Mouse (Mus musculus) hindbrain, embryonic 15.5 days (tissue): ENCODE measurements at regions not wholly inside any gene's neighbourhood (a gene's known extent, or its start where the extent isn't known, plus 50 kb on each side); places are given as distances from the start of the nearest gene placed in this dataset. TPM values are rescaled to one million over a fixed set of nuclear protein-coding genes. Genes with fewer than 3 reads are reported as not detected.
A peak's percentile ranks its signal among the peaks of the same experiment; 100 is the strongest.

ENCODE experiments used
- ATAC-seq: fragments of 200-750 bp; cut with Nextera tagmentation; 2 replicates; pipeline ENCODE4 v1.8.0; 2017; ENCODE audit warnings: low read depth, moderate number of reproducible peaks, moderate TSS enrichment; ENCODE audit not compliant: low FRiP score
- H3K27ac ChIP-seq: fragments of 300-500 bp; sonication (generic); replicated peaks from 2 replicates; pipeline ENCODE4 v1.5.1; 2015; ENCODE audit warnings: mild to moderate bottlenecking, inconsistent platforms
- H3K27me3 ChIP-seq: fragments of 300-500 bp; sonication (generic); 2 replicates; pipeline ENCODE4 v1.6.1; 2015; ENCODE audit warnings: control low read depth, inconsistent platforms
- H3K36me3 ChIP-seq: fragments of 300-500 bp; sonication (generic); 2 replicates; pipeline ENCODE4 v1.6.1; 2015; ENCODE audit warnings: control low read depth, inconsistent platforms
- H3K4me1 ChIP-seq: fragments of 300-500 bp; sonication (generic); replicated peaks from 2 replicates; pipeline ENCODE4 v1.6.1; 2015; ENCODE audit warnings: control low read depth, inconsistent platforms
- H3K4me2 ChIP-seq: fragments of 300-500 bp; sonication (generic); 2 replicates; pipeline ENCODE4 v1.6.1; 2015; ENCODE audit warnings: moderate library complexity, mild to moderate bottlenecking, inconsistent platforms
- H3K4me3 ChIP-seq: fragments of 300-500 bp; sonication (generic); 2 replicates; pipeline ENCODE4 v1.5.1; 2015; ENCODE audit warnings: mild to moderate bottlenecking, inconsistent platforms
- H3K9ac ChIP-seq: fragments of 300-500 bp; sonication (generic); 2 replicates; pipeline ENCODE4 v1.6.1; 2015; ENCODE audit warnings: inconsistent platforms
- H3K9me3 ChIP-seq: fragments of 300-500 bp; sonication (generic); 2 replicates; pipeline ENCODE4 v1.6.1; 2016; ENCODE audit warnings: control low read depth, inconsistent platforms
- WGBS: fragments of 180-500 bp; shearing (Covaris S2); methylation state at CpG from one replicate; pipeline ENCODE4 v1.1.7; 2015; 5-methylcytosine and 5-hydroxymethylcytosine counted together
- microRNA-seq: library from miRNA; unstranded; fragments of <30 nt; microRNA quantifications from one replicate; pipeline ENCODE4, GENCODE M21; 2016

DNA sequence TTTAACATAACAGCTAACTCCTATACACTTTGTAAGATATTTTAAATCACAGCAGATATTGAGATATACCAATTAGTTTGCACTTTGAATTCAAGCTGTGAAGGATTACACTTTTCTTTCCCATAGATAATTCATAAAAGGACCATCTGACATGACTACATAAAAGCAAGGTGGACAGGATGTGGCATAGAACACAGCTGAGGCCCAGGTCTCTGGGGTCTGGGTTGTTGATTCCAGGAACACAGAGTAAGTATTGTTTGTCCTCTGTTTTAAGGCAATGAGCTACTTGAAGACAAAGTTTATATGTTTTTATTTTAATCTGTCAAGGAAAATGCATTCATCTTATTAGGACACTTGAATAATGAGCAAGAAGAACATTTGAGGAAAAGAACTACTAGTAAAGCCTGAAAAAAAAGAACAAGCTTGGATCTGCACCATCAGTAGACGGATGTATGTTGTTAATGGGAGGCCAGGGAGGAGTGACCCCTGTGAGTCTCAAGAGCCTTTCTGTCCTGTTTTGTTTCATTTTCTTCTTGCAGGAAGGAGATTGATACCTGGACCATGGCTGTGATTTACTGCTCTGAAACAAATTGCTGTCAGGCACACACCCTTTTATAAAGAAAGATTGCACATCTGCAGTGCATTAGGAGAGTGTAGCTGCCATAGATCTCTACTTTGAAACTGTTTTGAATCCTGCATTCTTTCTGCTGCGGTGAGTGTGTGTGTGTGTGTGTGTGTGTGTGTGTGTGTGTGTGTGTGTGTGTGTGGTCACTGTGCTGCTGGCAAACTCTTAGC lies 76.4 kb upstream of the Pex5l start:
- WGBS, result 47% methylated on average over 2 of the region's 2 CpGs
- H3K36me3 ChIP-seq, result no peaks in the 10 kb centered on the region
- H3K27me3 ChIP-seq, result no peaks in the 10 kb centered on the region
- no peak overlapping the region for H3K4me3 ChIP-seq
- no peaks in the 10 kb centered on the region for H3K4me1 ChIP-seq
- no peak overlapping the region for H3K4me2 ChIP-seq
- no peak overlapping the region for H3K27ac ChIP-seq
- no peaks in the 10 kb centered on the region for H3K9me3 ChIP-seq
- ATAC-seq, result no peak
- no peak overlapping the region for H3K9ac ChIP-seq

DNA sequence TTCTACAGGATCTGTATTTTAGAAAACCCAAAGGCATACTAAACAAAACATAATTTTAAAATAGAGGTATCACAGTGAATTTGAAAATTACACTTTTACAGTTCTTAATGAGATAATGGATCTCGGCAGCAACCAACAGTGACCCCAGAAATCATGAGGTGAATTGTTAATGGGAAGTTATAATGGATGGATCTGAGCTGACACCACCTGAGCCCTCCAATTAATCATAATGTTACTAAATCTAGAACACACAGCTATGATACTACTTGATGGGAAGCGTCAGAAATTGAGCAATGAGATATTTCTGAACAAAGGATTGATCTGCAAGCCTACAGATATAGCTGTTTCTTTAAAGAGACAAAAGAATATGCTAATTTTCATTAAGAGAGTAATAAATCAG lies 75.2 kb upstream of the Pex5l start:
- no peak overlapping the region for H3K27ac ChIP-seq

DNA sequence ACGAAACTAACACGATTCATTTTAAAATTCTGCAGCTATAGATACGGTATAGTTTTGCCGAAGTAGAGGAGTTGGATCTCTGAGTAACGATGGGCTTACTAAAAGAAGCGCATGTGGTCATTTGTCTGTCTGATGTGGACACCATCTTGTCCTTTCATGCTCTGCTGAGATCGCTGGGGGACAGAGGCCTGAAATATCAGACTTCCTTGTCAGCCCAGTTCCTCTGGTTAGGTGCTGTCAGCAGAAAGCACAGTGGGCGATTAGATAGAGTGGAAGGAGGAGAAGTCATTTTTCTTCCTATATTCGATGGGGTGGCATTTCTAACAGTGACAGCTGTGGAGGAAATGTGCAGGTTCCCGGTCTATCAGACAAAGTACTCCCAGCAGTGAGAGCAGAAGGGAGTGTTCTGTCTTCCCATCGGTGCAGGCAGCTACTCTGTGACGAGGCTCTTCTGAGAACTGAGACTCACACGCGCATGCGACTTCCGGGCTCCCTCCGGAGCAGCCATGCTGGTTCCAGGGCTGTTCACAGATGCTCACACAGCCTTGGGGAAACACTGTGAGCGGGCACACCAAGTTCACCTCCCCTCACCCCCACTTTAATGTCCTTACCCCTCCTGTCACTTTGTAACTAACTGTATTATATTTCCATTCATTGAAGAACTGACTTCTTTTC lies 74.5 kb upstream of the Pex5l start:
- Histone ChIP-seq H3K4me1 (no peaks in the 10 kb centered on the region), H3K4me3 (no peak overlapping the region), H3K9me3 (no peaks in the 10 kb centered on the region), H3K27ac (peak overlapping the region; percentile 17; the same call in 1 of the 2 replicates), H3K27me3 (no peaks in the 10 kb centered on the region), H3K36me3 (no peaks in the 10 kb centered on the region), H3K9ac (no peak overlapping the region), H3K4me2 (peak overlapping the region; percentile 28)
- WGBS, result 54% methylated on average over 18 of the region's 18 CpGs
- peak; percentile 92 for ATAC-seq

More for the DNA sequence above, 75.2 kb upstream of the Pex5l start:
- no peak overlapping the region for H3K9ac ChIP-seq
- no peak for ATAC-seq
- WGBS, result 34% methylated on average over 2 of the region's 2 CpGs
- no peaks in the 10 kb centered on the region for H3K4me1 ChIP-seq
- H3K4me2 ChIP-seq, result no peak overlapping the region
- H3K27me3 ChIP-seq, result no peaks in the 10 kb centered on the region
- H3K36me3 ChIP-seq, result no peaks in the 10 kb centered on the region
- H3K9me3 ChIP-seq, result no peaks in the 10 kb centered on the region
- no peak overlapping the region for H3K4me3 ChIP-seq

DNA sequence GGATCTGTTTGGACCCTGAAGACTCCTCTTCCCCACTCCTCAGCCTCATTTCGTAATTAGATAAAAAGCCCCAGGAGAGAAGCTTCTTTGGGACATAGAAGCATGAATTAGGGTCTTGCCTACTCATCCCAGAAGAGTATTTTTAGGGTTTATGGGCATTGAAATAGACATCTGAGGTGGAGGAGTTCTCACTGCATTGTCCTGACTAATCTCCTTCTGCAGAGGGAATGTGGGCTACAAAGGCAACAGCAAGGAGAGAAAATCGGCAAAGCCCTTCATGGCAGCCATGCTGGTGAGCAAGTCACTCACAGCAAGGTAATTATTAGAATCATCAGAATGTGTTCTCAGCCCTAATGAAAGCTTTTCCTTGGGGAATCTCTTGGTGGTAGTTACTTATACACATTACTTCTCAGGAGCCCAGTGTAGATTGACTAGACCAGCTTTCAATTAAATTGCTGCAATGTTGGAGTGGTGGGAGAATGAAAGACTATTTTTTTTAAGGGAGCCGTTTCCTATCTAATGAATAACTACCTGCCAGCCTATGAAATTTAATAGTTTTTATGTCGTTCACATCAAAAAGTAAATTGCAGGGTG lies 68.3 kb upstream of the Pex5l start:
- H3K36me3 ChIP-seq, result no peaks in the 10 kb centered on the region
- H3K4me1 ChIP-seq, result no peaks in the 10 kb centered on the region
- H3K9ac ChIP-seq, result no peak overlapping the region
- no peak overlapping the region for H3K4me3 ChIP-seq
- no peak for ATAC-seq
- H3K9me3 ChIP-seq, result no peaks in the 10 kb centered on the region
- no peak overlapping the region for H3K27ac ChIP-seq
- 66% methylated on average over 4 of the region's 4 CpGs for WGBS
- no peaks in the 10 kb centered on the region for H3K27me3 ChIP-seq
- H3K4me2 ChIP-seq, result no peak overlapping the region

Small RNA genes in the stretch of these regions (microRNA-seq; reads per million reads assigned to microRNA genes)
- not detected for gene Gm27974
